Mouse (Mus musculus) forebrain, embryonic 15.5 days (tissue): ENCODE data around the gene Il20rb. TPM values are rescaled to one million over a fixed set of nuclear protein-coding genes. Genes with fewer than 3 reads are reported as not detected.
A peak's percentile ranks its signal among the peaks of the same experiment; 100 is the strongest.

Experiments
- ATAC-seq: fragments of 200-750 bp; cut with Nextera tagmentation; replicated peaks from 2 replicates; pipeline ENCODE4 v1.8.0; 2017; ENCODE audit warnings: mild to moderate bottlenecking, moderate TSS enrichment, moderate library complexity
- H3K27ac ChIP-seq: fragments of 300-500 bp; sonication (generic); replicated peaks from 2 replicates; pipeline ENCODE4 v1.5.1; 2015; ENCODE audit warnings: mild to moderate bottlenecking, inconsistent platforms
- H3K27me3 ChIP-seq: fragments of 300-500 bp; sonication (generic); 2 replicates; pipeline ENCODE4 v1.6.1; 2015; ENCODE audit warnings: inconsistent platforms
- H3K36me3 ChIP-seq: fragments of 300-500 bp; sonication (generic); 2 replicates; pipeline ENCODE4 v1.6.1; 2015; ENCODE audit warnings: mild to moderate bottlenecking, inconsistent platforms
- H3K4me1 ChIP-seq: fragments of 300-500 bp; sonication (generic); 2 replicates; pipeline ENCODE4 v1.6.1; 2015; ENCODE audit warnings: inconsistent platforms
- H3K4me2 ChIP-seq: fragments of 300-500 bp; sonication (generic); replicated peaks from 2 replicates; pipeline ENCODE4 v1.6.1; 2015; ENCODE audit warnings: mild to moderate bottlenecking, inconsistent platforms
- H3K4me3 ChIP-seq: fragments of 300-500 bp; sonication (generic); 2 replicates; pipeline ENCODE4 v1.5.1; 2015; ENCODE audit warnings: mild to moderate bottlenecking, inconsistent platforms
- H3K9ac ChIP-seq: fragments of 300-500 bp; sonication (generic); replicated peaks from 2 replicates; pipeline ENCODE4 v1.6.1; 2015; ENCODE audit warnings: mild to moderate bottlenecking, inconsistent platforms
- H3K9me3 ChIP-seq: fragments of 300-500 bp; sonication (generic); 2 replicates; pipeline ENCODE4 v1.6.1; 2016; ENCODE audit warnings: inconsistent platforms
- WGBS: fragments of 180-500 bp; shearing (Covaris S2); methylation state at CpG from one replicate; pipeline ENCODE4 v1.1.7; 2015; ENCODE audit warnings: mixed read lengths; 5-methylcytosine and 5-hydroxymethylcytosine counted together
- polyA plus RNA-seq: library from polyadenylated mRNA; unstranded; fragments of >200 nt; fragmentation: Nextera tagmentation; extraction: Ambion mirVana; gene quantifications from 2 replicates; pipeline ENCODE4 v1.2.1, GENCODE M21; 2015

Il20rb gene
- 0.50 and 0.86 TPM in 2 replicates for polyA plus RNA-seq

DNA sequence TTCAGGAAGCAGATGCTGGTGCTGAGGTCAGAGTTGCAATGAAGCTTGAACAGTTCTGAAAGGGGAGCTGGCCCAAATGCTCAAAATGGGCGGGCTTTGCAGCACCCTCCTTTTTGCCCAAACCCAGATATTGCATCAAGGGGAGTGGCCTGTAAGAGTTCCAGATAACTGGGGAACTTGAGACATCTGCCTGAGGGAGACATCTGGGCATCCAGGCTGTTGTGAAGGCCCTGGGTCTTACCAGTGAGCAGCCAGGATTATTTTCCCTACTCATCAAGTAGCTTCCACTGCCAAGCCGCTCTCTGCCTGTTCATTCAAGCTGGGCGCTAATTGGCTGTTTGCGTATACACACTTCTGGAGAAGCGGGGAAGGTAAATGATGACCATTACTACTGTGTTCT, at the start of gene Il20rb:
Il20rb (minus strand) TSS at position 358 of the 400 bp plus-strand sequence.
- Histone ChIP-seq H3K27me3 (no peaks in the 10 kb centered on the region), H3K36me3 (no peaks in the 10 kb centered on the region), H3K4me3 (no peak within 1 kb of the TSS), H3K9me3 (no peaks in the 10 kb centered on the region), H3K4me2 (no peak within 1 kb of the TSS), H3K9ac (no peak within 1 kb of the TSS), H3K4me1 (peaks cover 6% of the 10 kb centered on the region; the same call in 1 of the 2 replicates), H3K27ac (no peak within 1 kb of the TSS)
- 47% methylated on average over 5 of the region's 5 CpGs for WGBS
- 0 out of 2 replicates have a peak, but pooled peaks have one; percentile 55 for ATAC-seq

DNA sequence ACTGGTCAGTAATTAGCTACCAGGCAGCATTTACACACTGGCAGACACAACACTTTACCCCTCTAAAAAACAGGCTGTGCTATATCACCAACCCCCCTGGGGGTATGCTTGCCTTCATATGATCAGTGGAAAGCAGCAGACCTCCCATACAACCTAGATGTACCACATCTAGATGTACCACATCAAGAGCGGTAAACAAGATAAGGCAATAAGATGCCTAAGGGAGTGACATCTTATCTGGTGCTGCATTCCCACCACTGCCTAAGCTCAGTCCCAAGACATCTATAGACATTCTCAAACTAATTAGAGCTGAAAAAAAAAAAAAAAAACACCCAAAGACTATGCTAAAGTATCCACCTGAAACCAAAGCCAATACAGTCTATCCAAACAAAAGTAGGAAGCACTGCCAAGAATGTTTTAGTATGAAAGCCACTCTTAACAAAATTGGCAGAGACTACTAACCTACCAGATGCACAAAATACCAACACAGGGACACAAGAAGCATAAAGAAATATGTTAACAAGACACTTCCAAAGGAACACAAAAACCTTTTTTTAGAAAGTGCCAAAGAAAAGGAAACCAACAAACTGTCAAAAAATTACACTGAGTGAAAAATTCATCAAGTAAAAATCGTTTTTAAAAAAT, 49.2 kb upstream of the Il20rb start:
- Histone ChIP-seq H3K9ac (no peak overlapping the region), H3K27me3 (no peaks in the 10 kb centered on the region), H3K4me1 (no peaks in the 10 kb centered on the region), H3K9me3 (no peaks in the 10 kb centered on the region), H3K4me3 (no peak overlapping the region), H3K4me2 (no peak overlapping the region), H3K36me3 (no peaks in the 10 kb centered on the region), H3K27ac (no peak overlapping the region)
- no peak for ATAC-seq
- WGBS, result 88% methylated on average over 2 of the region's 2 CpGs

DNA sequence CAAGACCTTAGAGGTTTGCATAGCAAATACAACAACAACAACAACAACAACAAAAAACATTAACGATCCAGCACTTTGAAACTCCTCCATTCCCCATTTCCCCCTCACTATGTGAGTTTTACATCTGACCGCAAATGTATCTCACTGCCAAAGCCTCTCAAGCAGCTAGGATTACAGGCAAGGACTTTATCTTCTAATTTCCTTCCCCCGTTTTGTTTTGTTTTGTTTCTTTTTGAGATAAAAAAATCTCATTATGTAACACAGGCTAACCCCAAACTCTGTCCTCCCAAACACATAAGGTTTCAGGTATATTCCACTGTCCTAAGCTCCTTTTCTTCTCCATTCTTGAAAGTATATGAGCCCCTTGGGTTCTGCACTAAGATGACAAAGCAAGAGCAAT, 48.1 kb upstream of the Il20rb start:
- H3K4me3 ChIP-seq, result no peak overlapping the region
- no peaks in the 10 kb centered on the region for H3K9me3 ChIP-seq
- no peaks in the 10 kb centered on the region for H3K36me3 ChIP-seq
- H3K9ac ChIP-seq, result no peak overlapping the region
- H3K27ac ChIP-seq, result no peak overlapping the region
- no peaks in the 10 kb centered on the region for H3K27me3 ChIP-seq
- ATAC-seq, result no peak
- 95% methylated on average over 3 of the region's 3 CpGs for WGBS
- no peak overlapping the region for H3K4me2 ChIP-seq
- no peaks in the 10 kb centered on the region; the same call in 1 of the 2 replicates for H3K4me1 ChIP-seq

DNA sequence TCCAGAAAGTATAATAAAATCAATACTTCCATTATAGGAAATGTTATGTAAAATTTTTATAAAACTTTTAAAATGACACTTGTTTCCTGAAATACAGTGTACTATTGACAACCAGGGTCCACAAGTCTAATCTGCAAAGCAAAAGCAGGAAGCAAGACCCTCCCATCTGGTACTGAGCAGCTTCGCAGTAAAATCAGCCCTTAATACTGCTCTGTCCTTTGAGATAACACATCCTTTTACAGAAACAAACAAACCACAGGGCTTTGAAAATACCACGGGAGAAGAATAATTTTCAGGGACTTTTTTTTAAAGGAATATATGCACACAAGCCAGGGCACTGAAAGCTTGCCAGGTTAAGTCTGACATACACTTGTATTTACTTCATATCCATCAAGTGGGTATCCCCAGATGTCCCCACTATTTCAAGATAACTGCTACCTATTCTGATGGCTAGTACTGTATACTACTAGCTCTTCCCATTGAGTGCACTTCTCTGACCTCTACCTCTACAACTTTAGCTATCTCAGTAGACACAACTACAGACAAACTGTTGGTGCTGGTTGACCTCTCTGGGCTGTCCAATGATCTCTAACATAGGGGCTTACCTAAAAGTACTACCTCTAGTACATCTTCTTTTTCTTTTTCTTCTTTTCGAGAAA, 46.4 kb upstream of the Il20rb start:
- Histone ChIP-seq H3K36me3 (no peaks in the 10 kb centered on the region), H3K9ac (no peak overlapping the region), H3K4me1 (no peaks in the 10 kb centered on the region; the same call in 1 of the 2 replicates), H3K27me3 (no peaks in the 10 kb centered on the region), H3K27ac (no peak overlapping the region), H3K4me3 (no peak overlapping the region), H3K4me2 (no peak overlapping the region), H3K9me3 (no peaks in the 10 kb centered on the region)
- ATAC-seq, result no peak
- WGBS, result 79% methylated on average over 3 of the region's 3 CpGs

DNA sequence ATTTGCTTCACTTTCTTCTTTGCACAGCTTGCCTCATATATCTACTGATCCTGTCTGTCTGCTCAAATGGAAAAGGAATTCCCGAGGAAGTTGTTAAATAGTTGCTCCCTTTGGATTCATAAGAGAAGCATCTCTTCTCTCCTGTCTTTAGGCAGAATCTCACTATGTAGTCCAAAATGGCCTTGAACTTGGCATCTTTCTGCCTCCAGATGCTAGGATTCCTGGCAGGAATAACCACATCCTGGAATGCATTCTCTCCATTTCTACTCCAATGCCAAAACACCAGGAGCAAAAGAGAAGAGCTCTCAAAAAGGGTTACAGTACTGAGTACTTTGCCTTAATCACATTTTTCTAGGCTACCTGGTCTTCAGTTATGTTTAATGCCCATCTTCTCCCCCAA, 44.7 kb upstream of the Il20rb start:
- H3K36me3 ChIP-seq, result no peaks in the 10 kb centered on the region
- ATAC-seq, result no peak
- H3K4me1 ChIP-seq, result no peaks in the 10 kb centered on the region; the same call in 1 of the 2 replicates

DNA sequence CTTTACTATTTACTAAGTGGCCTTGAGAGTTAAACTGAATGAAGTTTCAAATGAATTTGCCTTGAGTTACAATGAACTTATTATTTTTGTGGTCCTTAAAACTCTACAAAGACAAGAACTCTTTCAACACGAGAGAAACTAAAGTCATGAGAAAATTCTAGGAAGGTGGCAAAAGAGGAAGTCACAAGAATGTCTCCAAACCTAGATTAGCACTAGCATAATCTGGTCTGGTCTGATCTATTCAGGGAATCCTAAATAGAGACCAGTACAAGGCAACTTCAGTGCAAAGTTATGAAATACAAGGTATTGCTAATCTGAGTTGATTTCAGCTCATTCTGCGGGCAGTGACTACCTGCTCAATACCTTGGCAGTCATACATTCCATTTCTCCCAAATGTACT, 38.6 kb upstream of the Il20rb start:
- Histone ChIP-seq H3K27ac (no peak overlapping the region), H3K4me3 (no peak overlapping the region), H3K27me3 (no peaks in the 10 kb centered on the region), H3K4me2 (no peak overlapping the region), H3K9me3 (no peaks in the 10 kb centered on the region), H3K9ac (no peak overlapping the region), H3K4me1 (no peaks in the 10 kb centered on the region; the same call in none of the 2 replicates), H3K36me3 (no peaks in the 10 kb centered on the region)
- WGBS, result 88% methylated on average over 2 of the region's 2 CpGs
- ATAC-seq, result no peak

More for the DNA sequence above, 44.7 kb upstream of the Il20rb start:
- Histone ChIP-seq H3K4me2 (no peak overlapping the region), H3K9me3 (no peaks in the 10 kb centered on the region), H3K27ac (no peak overlapping the region), H3K27me3 (no peaks in the 10 kb centered on the region), H3K4me3 (no peak overlapping the region), H3K9ac (no peak overlapping the region)
- WGBS, result 86% methylated on average over 1 of the region's 1 CpGs

DNA sequence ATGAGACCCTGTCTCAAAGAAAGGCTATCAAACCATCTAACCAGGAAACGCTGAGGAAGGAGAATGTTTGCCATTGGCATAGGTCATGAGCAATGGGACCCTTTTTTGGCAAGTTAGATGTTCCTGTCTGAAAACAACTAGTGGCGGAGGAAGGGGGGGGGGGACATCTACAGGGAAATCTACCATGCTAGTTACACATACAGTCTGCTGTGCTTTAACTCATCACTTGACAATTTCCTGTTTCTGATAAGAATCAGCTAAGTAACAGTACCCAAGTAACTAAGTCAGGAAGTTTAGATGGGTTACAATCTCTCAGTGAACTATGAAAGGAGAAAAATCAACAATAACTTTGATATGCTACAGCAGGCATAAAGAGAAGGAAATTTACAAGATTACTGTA, 35.4 kb upstream of the Il20rb start:
- H3K27ac ChIP-seq, result no peak overlapping the region
- no peak overlapping the region for H3K9ac ChIP-seq
- 75% methylated on average over 2 of the region's 2 CpGs for WGBS
- no peaks in the 10 kb centered on the region; the same call in 1 of the 2 replicates for H3K4me1 ChIP-seq
- H3K9me3 ChIP-seq, result no peaks in the 10 kb centered on the region
- no peak for ATAC-seq
- H3K27me3 ChIP-seq, result no peaks in the 10 kb centered on the region
- H3K4me2 ChIP-seq, result no peak overlapping the region
- no peaks in the 10 kb centered on the region for H3K36me3 ChIP-seq
- no peak overlapping the region for H3K4me3 ChIP-seq

DNA sequence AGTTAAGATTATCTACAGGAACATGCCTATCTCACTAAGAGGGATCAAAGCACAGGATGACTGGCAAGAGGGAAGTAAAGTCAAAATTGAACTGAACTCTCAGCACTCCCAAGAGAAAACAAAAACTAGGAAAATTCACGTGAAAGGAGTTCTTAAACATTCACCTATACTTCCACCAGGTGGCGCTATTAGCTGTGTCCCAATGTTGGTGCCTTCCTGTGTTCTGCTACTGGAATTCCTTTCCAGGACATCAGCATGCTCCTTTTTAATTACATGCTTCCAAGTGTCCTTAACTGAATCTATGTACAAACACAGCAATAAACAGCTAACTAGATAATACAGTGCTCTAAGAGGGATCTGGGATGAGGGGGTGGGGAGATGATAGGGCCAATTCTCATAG, 34.0 kb upstream of the Il20rb start:
- Histone ChIP-seq H3K9me3 (no peaks in the 10 kb centered on the region), H3K4me1 (no peaks in the 10 kb centered on the region; the same call in 1 of the 2 replicates)

DNA sequence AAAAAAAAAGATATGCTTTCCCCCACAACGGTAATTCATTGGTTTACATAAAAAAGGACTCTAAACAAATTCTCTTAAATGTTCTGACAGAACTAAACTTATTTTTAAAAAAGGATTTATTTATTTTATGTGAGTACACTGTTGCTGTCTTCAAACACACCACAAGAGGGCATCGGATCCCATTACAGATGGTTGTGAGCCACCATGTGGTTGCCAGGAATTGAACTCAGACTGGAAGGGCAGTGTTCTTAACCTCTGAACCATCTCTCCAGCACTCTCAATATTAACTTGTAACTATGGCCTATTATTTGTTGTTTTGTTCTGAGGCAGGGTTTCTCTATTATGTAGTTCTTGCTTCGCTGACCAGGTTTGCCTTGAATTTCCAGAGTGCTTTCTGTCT, 33.4 kb upstream of the Il20rb start:
- H3K27ac ChIP-seq, result no peak overlapping the region
- no peaks in the 10 kb centered on the region for H3K27me3 ChIP-seq
- 95% methylated on average over 3 of the region's 3 CpGs for WGBS
- H3K4me3 ChIP-seq, result no peak overlapping the region
- no peak overlapping the region for H3K4me2 ChIP-seq
- no peak overlapping the region for H3K9ac ChIP-seq
- no peaks in the 10 kb centered on the region for H3K9me3 ChIP-seq
- H3K4me1 ChIP-seq, result no peaks in the 10 kb centered on the region; the same call in 1 of the 2 replicates
- no peaks in the 10 kb centered on the region for H3K36me3 ChIP-seq
- no peak for ATAC-seq

More for the DNA sequence above, 34.0 kb upstream of the Il20rb start:
- Histone ChIP-seq H3K27ac (no peak overlapping the region), H3K27me3 (no peaks in the 10 kb centered on the region), H3K4me3 (no peak overlapping the region), H3K4me2 (no peak overlapping the region), H3K9ac (no peak overlapping the region), H3K36me3 (no peaks in the 10 kb centered on the region)
- no peak for ATAC-seq
- WGBS, result under 1% methylated on average over 2 of the region's 2 CpGs

DNA sequence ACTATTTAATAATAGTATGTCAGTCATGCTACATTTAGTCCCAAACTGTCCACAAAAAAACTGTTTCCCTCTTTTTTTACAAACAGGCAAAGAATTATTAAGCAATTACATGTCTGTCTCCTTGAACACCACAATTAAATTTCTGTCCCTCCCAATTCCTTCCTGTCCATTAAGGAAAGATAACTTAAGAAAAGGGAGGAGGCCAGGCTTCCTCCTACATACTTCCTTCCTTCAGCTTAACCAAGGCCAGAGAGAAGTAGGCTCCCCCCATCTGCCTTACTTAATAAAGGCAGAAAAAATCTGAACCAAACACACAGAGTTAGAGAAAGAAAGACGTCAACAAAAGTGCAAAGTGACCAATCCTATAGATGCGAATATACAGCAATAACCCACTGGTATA, 21.0 kb upstream of the Il20rb start:
- H3K4me1 ChIP-seq, result no peaks in the 10 kb centered on the region
- H3K4me3 ChIP-seq, result no peak overlapping the region
- no peak overlapping the region for H3K4me2 ChIP-seq
- 88% methylated on average over 2 of the region's 2 CpGs for WGBS
- no peak for ATAC-seq
- H3K36me3 ChIP-seq, result 0 out of 2 replicates have a peak, but pooled peaks cover 3% of the 10 kb centered on the region
- H3K9ac ChIP-seq, result no peak overlapping the region
- no peaks in the 10 kb centered on the region for H3K27me3 ChIP-seq
- H3K27ac ChIP-seq, result no peak overlapping the region
- H3K9me3 ChIP-seq, result no peaks in the 10 kb centered on the region

DNA sequence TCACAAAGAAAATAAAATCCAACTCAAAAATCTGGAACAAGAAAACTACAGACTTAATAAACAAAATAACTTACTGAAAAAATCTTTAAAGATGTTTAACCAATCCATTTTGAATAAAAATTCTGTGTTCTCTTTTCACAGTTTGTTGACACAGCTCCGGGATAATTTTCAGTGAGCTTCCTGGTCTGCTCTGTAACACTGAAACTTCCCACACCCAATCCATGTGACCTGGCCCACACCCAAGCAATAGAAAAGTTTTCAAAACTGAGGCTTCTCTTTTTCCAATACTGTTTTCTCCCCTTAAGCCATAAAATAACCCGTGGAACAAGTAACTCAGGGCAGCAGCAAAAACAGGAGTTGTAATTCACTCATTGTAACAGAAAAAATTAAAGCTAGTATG, 20.1 kb upstream of the Il20rb start:
- H3K36me3 ChIP-seq, result 0 out of 2 replicates have a peak, but pooled peaks cover 3% of the 10 kb centered on the region
- no peak for ATAC-seq
- no peaks in the 10 kb centered on the region for H3K9me3 ChIP-seq
- no peaks in the 10 kb centered on the region for H3K4me1 ChIP-seq
- H3K27ac ChIP-seq, result no peak overlapping the region
- WGBS, result 81% methylated on average over 2 of the region's 2 CpGs
- H3K4me3 ChIP-seq, result no peak overlapping the region
- no peaks in the 10 kb centered on the region for H3K27me3 ChIP-seq
- no peak overlapping the region for H3K4me2 ChIP-seq
- H3K9ac ChIP-seq, result no peak overlapping the region

DNA sequence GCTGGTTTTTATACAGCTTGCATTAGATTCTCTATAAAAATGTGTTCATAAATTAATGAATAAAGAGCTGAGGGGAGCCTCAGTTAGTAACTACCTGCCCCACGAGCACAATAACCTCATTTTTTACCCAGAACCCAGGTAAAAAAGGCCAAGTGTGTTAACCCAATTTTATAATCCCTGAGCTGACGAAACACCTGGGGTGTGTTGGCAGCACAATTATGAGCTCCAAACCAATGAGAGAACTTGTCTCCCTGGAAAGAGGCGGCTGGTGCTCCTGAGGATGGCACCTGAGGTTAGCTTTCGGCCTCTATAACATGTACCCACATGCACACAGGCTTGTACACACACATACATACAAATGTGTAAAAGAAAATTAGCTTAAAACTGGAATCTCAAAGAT, 18.9 kb upstream of the Il20rb start:
- Histone ChIP-seq H3K9me3 (no peaks in the 10 kb centered on the region), H3K36me3 (0 out of 2 replicates have a peak, but pooled peaks cover 3% of the 10 kb centered on the region), H3K27ac (no peak overlapping the region), H3K4me3 (no peak overlapping the region), H3K4me1 (no peaks in the 10 kb centered on the region), H3K9ac (no peak overlapping the region), H3K4me2 (no peak overlapping the region), H3K27me3 (no peaks in the 10 kb centered on the region)
- WGBS, result 94% methylated on average over 4 of the region's 4 CpGs
- ATAC-seq, result no peak
